Mouse (Mus musculus) urinary bladder, postnatal 14 days (tissue): ENCODE data around the gene Olfr582.

Experiments used
- DNase-seq: peaks from one replicate; pipeline ENCODE4 v3.0.0; 2021; ENCODE audit warnings: low spot score

Olfr582 gene

DNA sequence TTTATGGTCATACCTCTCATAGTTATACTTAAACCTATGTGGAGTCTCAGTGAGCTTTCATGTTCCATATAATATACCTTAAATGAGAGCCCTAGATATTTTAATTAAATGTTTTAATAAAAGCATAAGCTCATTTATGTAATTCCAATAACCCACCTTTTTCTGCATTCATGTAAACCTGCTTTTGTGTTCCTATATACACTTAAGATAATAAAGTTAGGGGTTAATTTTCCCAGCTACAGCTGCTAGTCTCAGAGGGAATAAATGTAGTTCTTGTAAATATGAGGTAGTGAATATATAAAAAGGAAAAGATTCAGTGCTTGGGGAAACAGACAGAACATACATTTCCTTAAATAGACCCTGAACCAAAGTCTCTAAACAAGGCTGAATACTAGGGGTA, at the start of gene Olfr582:
Olfr582 (plus strand) TSS at position 301 of the 400 bp plus-strand sequence.
- no peak for DNase-seq

DNA sequence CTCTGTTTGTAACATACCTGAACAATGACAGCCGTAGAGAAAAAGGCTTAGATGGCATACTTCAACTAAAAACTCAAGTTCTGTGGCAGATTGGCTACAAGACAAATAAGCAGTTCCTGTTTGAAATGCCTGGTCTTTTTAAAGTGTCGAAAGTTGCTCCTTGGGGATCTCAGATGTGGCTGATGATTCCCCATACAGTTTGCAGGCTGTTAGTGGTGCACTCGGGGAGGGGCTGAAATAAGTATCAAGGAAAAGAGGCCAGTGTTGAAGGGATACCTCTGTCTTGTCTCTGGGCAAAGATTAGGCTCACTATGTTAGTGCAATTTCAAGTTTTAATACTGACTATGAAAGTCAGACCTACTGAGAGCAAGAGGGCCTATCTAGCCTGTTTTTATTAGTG, 48.6 kb upstream of the Olfr582 start, which contains the start of gene Olfr578:
Olfr578 (minus strand) TSS at position 101 of the 400 bp plus-strand sequence.
- no peak for DNase-seq

DNA sequence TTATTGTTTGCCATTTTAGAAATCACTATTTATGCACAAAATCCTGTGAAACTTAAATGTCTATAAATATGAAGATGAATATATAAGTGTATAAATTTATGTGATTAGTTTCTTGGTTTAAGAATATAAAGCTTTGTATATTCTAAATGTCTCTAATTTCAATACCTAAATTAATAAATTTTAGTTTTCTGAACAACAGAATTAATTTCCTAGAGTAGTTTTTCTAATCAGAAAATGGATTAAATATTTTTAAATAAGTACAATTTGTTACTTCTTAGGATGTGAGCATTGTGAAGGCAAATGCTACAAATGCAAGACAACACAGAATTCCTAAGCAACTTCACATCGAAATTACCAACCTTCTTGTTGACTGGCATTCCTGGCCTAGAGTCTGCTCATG, 13.2 kb downstream of the Olfr582 start, which contains the start of gene Olfr583:
Olfr583 (plus strand) TSS at position 301 of the 400 bp plus-strand sequence.
- DNase-seq, result no peak

DNA sequence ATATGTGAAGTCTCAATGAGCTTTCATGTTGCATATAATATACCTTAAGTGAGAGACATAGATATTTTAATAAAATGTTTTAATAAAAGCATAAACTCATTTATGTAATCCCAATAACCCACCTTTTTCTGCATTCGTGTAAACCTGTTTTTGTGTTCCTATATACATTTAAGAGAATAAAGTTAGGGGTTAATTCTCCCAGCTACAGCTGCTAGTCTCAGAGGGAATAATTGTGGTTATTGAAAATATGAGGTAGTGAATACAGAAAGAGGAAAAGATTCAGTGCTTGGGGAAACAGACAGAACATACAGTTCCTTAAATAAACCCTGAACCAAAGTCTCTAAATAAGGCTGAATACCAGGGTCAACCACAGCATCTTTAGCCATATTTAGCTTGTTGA, 43.8 kb downstream of the Olfr582 start, which contains the start of gene Olfr584:
Olfr584 (plus strand) TSS at position 301 of the 400 bp plus-strand sequence.
- no peak for DNase-seq
